Mouse (Mus musculus) c-Kit-positive CD71-positive TER-119-positive erythroid progenitor cells, embryonic 14.5 days (primary cell): ENCODE results near the gene Eci3.
"Not testable (repeated sequence)": the region's sequence is repeated elsewhere in the genome, so short reads cannot be mapped to it uniquely, and the experiment has no call there.

Experiments used
- DNase-seq: peaks from one replicate; pipeline ENCODE4 v3.0.0-alpha.2; 2013; ENCODE audit warnings: low spot score

Eci3 gene

DNA sequence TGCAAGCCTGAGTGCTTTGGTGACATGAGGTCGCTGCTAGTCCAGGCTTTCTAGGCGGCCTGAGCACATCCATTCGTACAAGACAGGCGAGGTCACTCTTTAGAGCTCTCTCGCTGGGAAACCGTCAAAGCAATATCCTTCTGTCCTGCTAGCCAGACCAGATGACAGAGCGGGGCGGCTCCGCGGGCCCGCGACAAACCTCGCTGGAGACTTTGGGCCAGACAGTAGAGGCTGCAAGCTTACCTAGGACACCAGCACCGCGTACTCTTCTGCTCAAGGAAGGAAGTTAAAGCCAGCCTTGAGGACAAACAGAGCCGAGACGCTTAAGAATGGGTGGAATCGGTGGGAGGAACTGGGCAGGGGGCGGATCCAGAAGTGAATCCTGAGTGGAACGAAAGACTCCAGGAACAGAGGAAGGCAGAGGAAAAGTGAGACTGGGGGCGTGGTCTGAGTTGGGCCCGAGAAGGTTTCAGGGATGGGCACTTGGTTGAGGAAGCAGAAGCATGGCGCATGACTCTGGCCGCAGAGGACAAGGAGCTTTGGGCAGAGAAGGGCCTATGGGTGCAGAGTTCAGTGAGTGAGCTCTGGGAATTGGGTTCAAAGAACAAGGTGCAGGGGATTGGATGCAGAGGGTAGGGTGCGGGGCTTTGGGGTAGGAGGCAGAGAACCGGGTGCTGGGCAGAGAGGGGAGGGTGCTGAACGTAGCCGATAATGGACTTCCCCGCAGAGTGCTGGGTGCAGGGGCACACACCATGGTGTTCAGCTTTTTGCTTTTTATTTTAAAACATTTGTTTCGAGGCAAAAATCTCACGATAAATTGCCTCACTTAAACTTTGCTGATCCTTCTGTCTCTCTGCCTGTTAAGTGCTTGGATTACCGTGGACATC, at the start of gene Eci3:
TSS of gene Eci3 (minus strand) at position 300 of the 887 bp plus-strand sequence.
- no peak for DNase-seq

DNA sequence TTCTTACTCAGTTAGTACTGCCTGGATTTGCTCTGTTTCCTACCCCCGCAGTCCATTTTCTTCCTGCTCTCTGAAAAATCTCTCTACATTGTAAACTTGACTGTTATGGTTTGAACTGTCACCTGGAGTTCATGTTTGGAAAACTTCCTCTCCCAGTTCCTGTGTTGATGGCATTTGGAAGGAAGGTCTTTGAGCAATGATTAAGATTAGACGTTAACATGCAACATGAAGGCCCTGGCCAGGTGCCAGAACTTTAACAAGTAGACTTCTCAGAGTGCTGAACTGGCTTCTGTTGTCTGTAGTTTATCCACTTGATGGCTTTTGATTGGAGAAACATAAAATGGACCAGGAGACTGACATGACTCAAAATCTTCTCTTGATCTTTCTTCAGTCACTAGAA, 32.3 kb upstream of the Eci3 start:
- no peak for DNase-seq

GRCm38 (mm10) chr13:34993983-34994811, 30.6 kb upstream of the Eci3 start:
- peak; percentile 94 for DNase-seq

GRCm38 (mm10) chr13:34993595-34993982, 30.0 kb upstream of the Eci3 start:
- peak; percentile 42 for DNase-seq

- no peak for DNase-seq
Measured at GRCm38 (mm10) chr13:34993085-34993484, 29.5 kb upstream of the Eci3 start.

DNA sequence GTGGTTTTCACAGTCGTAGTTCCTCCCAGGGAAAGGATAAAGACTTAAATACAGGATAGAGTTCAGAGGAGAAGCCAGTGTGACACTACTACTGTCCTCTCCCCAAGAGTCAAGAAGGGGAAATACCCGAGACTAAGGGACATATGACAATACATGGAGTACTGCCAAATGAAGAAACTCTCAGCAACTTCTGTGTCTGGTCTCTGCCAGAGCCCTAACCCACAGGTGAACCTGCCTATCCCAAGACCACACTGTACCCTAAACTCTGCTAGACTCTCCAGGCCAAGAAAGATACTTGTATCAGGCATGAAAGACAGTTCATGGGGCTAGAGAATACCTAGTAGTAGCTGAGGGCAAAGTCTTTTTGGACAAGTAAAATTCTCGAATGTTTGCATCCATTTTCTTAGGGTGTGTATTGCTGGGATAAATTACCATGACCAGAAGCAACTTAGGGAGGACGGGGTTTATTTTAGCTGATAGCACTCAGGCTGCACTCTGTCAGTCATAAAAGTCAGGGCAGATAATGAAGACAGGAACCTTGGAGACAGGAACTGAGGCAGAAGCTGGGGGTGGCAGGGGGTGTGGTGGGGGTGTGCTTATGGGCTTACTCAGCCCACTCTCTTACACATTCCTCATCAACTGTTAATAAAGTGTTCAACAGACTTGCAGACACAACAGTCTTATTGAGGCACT, 28.1 kb upstream of the Eci3 start:
- no peak for DNase-seq

- DNase-seq, result not testable (repeated sequence)
Measured at GRCm38 (mm10) chr13:34983479-34983878, 19.9 kb upstream of the Eci3 start.

DNA sequence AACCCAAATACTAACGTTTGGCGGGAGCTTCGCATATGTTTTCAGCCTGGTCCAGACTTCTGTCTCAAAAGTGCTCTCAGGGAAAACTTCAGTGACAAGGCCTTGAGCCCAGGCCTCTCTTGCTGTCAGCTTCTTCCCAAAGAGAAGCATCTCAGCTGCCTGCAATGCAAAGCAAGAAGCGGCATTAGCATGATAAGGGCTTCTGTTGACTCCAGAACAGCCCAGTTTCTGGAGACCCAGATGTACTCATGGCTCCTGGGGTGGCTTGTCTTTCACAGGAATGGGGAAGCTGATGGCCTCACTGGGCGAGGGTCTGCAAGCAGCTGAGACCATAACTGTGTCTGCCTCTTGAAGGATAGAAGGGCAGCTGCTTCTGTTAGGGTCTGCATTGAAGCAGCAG, 15.0 kb upstream of the Eci3 start:
- not testable (repeated sequence) for DNase-seq

- DNase-seq, result no peak
Measured at GRCm38 (mm10) chr13:34977410-34977809, 13.8 kb upstream of the Eci3 start.

GRCm38 (mm10) chr13:34976116-34976515, 12.5 kb upstream of the Eci3 start:
- no peak for DNase-seq

DNA sequence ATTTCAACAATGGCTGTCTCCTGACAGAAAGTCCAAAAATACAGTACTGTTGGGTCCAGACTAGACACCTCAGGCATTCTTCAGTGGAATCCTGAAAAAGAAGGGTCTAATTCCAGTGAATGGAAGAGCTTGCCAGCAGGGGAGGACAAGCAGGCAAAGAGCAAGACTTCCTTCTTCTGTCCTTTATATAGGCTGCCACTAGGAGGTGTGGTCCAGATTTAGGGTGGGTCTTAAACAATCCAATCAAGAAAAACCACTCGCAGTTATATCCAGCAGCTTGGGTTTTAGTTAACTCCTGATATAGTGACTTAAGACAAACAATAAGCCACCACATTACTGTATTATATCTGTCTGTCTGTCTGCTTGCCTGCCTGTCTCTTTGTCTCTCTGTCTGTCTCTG, 10.2 kb upstream of the Eci3 start:
- DNase-seq, result no peak

DNA sequence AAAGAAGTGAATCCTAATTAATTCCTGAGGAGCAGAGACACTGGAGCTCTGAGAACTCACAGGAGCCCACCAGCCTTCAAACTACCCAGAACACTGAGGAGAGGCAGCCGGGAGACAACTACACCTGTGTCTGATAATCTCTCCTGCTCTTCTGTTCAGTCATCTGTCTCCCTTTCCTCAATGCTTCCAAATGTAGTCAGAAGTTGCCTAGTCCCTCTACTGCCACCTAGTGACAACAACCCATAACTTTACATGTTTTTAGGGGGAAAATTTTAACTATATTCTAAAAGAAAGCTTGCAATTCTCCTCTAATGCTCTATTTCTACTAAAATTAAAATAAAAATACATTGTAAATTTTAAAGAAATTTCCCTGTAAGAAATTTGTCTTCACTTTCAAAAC, 9.5 kb upstream of the Eci3 start:
- peak; percentile 61 for DNase-seq

- not testable (repeated sequence) for DNase-seq
Measured at GRCm38 (mm10) chr13:34972456-34972855, 8.8 kb upstream of the Eci3 start.

DNA sequence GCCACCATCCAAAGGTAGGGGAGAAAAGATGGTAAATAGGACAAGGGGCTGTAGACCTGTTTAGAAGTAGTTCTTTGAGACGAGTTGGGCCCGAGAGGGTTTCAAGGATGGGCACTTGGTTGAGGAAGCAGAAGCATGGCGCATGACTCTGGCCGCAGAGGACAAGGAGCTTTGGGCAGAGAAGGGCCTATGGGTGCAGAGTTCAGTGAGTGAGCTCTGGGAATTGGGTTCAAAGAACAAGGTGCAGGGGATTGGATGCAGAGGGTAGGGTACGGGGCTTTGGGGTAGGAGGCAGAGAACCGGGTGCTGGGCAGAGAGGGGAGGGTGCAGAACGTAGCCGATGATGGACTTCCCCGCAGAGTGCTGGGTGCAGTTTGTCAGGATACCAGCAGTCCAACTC, 2.0 kb upstream of the Eci3 start:
- DNase-seq, result not testable (repeated sequence)

DNA sequence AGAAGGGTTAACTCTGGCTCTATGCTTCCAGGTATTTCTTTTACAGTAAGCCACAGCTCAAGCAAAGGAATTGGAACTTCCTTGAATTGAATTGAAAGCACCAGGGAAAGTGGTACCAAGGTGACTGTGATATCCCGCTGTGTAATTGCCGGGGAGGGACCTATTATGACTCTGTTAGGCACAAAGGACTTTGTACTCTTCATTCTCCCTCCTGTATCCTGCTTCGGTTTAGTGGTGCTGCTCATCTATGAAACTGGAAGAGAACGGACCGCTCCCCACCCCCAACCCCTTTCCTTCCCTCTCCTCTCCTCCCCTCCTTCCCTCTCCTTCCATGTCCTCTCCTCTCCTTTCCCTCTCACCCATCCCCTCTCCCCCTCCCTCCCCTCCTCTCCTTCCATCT, 1.3 kb upstream of the Eci3 start:
- no peak for DNase-seq

DNA sequence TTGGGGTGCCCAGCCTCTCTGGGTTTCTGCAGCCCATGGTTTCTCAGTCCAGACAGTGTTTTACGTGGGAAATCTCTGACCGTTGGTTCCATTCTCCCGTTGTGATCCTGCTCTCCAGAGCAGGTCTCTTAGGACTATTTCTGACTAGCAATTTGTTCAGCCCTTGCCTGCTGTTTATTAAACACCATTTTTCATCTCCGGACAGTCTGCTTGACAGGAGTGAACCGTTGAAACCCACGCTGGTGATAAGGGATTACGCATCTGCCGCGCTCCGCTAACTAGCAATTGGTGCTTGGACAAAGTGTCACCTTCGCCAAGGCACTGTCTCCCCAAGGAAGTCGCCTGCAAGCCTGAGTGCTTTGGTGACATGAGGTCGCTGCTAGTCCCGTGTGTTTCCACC, 809 bp upstream of the Eci3 start:
- no peak for DNase-seq

- DNase-seq, result no peak
Measured at GRCm38 (mm10) chr13:34960996-34961770, 2.4 kb downstream of the Eci3 start.

GRCm38 (mm10) chr13:34958158-34958557, 5.5 kb downstream of the Eci3 start:
- not testable (repeated sequence) for DNase-seq

GRCm38 (mm10) chr13:34956901-34957300, 6.7 kb downstream of the Eci3 start:
- DNase-seq, result no peak

DNA sequence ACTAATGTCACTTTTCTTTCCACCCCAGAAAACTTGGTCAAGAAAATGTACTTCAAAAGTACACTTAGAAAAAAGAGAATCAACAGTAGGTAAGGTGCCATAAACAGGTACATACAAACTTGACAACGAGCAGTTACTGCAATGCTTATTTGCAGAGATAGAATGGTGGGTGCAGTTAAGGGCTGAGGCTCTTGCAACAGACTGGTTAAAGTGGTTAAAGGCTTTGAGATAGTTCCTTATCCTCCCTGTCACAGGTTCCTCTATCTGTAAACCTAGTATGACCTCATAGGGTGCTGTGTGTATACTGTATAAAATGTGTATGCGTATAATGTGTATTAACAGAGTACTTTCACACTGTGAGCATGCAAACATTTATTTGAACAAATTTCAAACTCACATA, 12.2 kb downstream of the Eci3 start:
- DNase-seq, result not testable (repeated sequence)

GRCm38 (mm10) chr13:34942370-34942769, 21.2 kb downstream of the Eci3 start:
- DNase-seq, result no peak
